ENCODE assay signal across 27 mouse cellular contexts in the genomic region with DNA sequence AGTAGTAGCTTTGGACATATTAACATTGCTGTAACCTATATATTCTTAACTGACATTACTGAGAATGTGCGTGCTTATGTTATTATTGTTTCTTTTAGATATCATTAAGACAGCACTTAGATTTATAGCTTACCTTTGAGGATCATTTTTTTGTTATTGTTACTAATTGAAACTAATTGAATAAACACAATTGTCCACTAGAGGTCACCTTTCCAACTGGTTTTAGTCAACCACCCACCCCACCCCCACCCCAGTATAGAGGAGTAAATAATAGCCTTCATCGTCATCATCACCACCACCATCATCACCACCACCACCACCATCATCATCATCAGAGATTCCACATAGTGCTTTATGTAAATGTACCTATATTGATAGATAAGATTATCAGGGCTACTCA.
DNase-seq lines count a peak whose midpoint lies in the region; TF ChIP-seq lines count a peak whose summit lies in the region.
"Had no signal": no experiment of that assay in that cellular context is flagged by ENCODE, and none has a peak within 500 bp of the region (broad histone marks: within the 10 kb centered on the region; RNA-seq: fewer than 3 reads in every experiment).

No protein-coding gene starts in this region.

- 67% methylated on average over 2 of the region's 2 CpGs for WGBS in heart, adult 2 months

- H3K9ac ChIP-seq in heart, adult 2 months (ENCODE audit: low read depth, low read length), result no peak overlapping the region
- H3K9ac ChIP-seq in CH12.LX (ENCODE audit: insufficient read depth, low read depth), result no peak overlapping the region
- H3K9ac ChIP-seq: embryonic facial prominence, embryonic 13.5 days; forebrain, embryonic 13.5 days; hindbrain, embryonic 15.5 days; limb, embryonic 13.5 days; liver, embryonic 13.5 days; neural tube, embryonic 15.5 days; stomach, embryonic 15.5 days had no signal

- TF ChIP-seq CTCF in heart, adult 2 months (IDR thresholded peaks at IDR 0.05), result peak; percentile 59
- peak; percentile 64 for TF ChIP-seq CTCF in layer of hippocampus, adult 2 months (conservative IDR thresholded peaks at IDR 0.05)
- peak in 1 of 2 experiments; percentile 52; a peak in 2 of 4 replicates for TF ChIP-seq CTCF in CH12.LX (conservative IDR thresholded peaks at IDR 0.05 in 1 of 2, IDR thresholded peaks at IDR 0.05 in 1 of 2; ENCODE audit: low read depth in 2 of 2, low read length in 2 of 2)

- TF ChIP-seq RAD21 in CH12.LX (IDR thresholded peaks at IDR 0.05; ENCODE audit: low read depth, low read length), result peak; percentile 6

- no peaks in the 10 kb centered on the region for H3K27me3 ChIP-seq in heart, adult 2 months (ENCODE audit: control insufficient read depth, insufficient read depth, low read length)
- H3K27me3 ChIP-seq in CH12.LX (replicated peaks), result no peaks in the 10 kb centered on the region
- H3K27me3 ChIP-seq: embryonic facial prominence, embryonic 13.5 days; forebrain, embryonic 13.5 days; hindbrain, embryonic 15.5 days; limb, embryonic 13.5 days; liver, embryonic 13.5 days; neural tube, embryonic 15.5 days; stomach, embryonic 15.5 days had no signal

- H3K4me1 ChIP-seq in heart, adult 2 months (ENCODE audit: control insufficient read depth, insufficient read depth, low read length), result peaks cover 7% of the 10 kb centered on the region
- H3K4me1 ChIP-seq in CH12.LX (ENCODE audit: control insufficient read depth in 1 of 2, insufficient read depth in 2 of 2), result peaks cover 0 to 15% of the 10 kb centered on the region in 2 experiments; a peak in 2 of 4 replicates
- H3K4me1 ChIP-seq: embryonic facial prominence, embryonic 13.5 days; liver, embryonic 13.5 days had no signal

- no peak for TF ChIP-seq POLR2A in heart, adult 2 months (IDR thresholded peaks at IDR 0.05; ENCODE audit: insufficient read depth, low read depth, low read length)
- no peak for TF ChIP-seq POLR2A in CH12.LX (IDR thresholded peaks at IDR 0.05; ENCODE audit: low read depth, low read length)

- H3K27ac ChIP-seq in heart, adult 2 months, result no peak overlapping the region
- no peak overlapping the region for H3K27ac ChIP-seq in layer of hippocampus, adult 2 months
- H3K27ac ChIP-seq in CH12.LX (ENCODE audit: insufficient read depth, low read depth), result no peak overlapping the region
- H3K27ac ChIP-seq: embryonic facial prominence, embryonic 13.5 days; forebrain, embryonic 13.5 days; hindbrain, embryonic 15.5 days; limb, embryonic 13.5 days; liver, embryonic 13.5 days; midbrain, embryonic 10.5 days; neural tube, embryonic 15.5 days; stomach, embryonic 15.5 days had no signal

- H3K79me2 ChIP-seq in heart, adult 2 months (replicated peaks; ENCODE audit: control insufficient read depth, insufficient read depth, low read length), result no peaks in the 10 kb centered on the region
- H3K79me2 ChIP-seq in CH12.LX (replicated peaks; ENCODE audit: control insufficient read depth, extremely low read depth, insufficient read depth, poor library complexity, severe bottlenecking), result no peaks in the 10 kb centered on the region

- H3K4me3 ChIP-seq in heart, adult 2 months, result no peak overlapping the region
- no peak overlapping the region for H3K4me3 ChIP-seq in layer of hippocampus, adult 2 months
- H3K4me3 ChIP-seq in CH12.LX (replicated peaks in 1 of 3; ENCODE audit: low read depth in 2 of 3, low read length in 2 of 3, poor library complexity in 1 of 3), result no peak overlapping the region
- H3K4me3 ChIP-seq: embryonic facial prominence, embryonic 13.5 days; erythroblast, embryonic 14.5 days; forebrain, embryonic 13.5 days; hindbrain, embryonic 15.5 days; limb, embryonic 13.5 days; liver, embryonic 13.5 days; midbrain, embryonic 10.5 days; neural tube, embryonic 15.5 days; stomach, embryonic 15.5 days had no signal

- no peak for TF ChIP-seq EP300 in heart, adult 2 months (IDR thresholded peaks at IDR 0.05; ENCODE audit: insufficient read depth, low read depth, low read length)
- TF ChIP-seq EP300 in CH12.LX (IDR thresholded peaks at IDR 0.05; ENCODE audit: low read length), result no peak

- in situ Hi-C loops in CH12.LX (cut with MboI; ENCODE audit: low pct_ligation_motif_present, low pct_unique_long_range_greater_than_20kb, low sequenced_read_pairs), result no loop called here

- dilution Hi-C loops in CH12.LX (cut with MboI; ENCODE audit: extremely low pct_ligation_motif_present, extremely low pct_unique_long_range_greater_than_20kb, low sequenced_read_pairs), result no loop called here

- H3K4me2 ChIP-seq in CH12.LX (ENCODE audit: insufficient read depth, low read depth, poor library complexity, severe bottlenecking), result peak overlapping the region; percentile 46; the same call in 1 of the 2 replicates
- H3K4me2 ChIP-seq: embryonic facial prominence, embryonic 13.5 days; forebrain, embryonic 13.5 days; hindbrain, embryonic 15.5 days; limb, embryonic 13.5 days; liver, embryonic 13.5 days; neural tube, embryonic 15.5 days; stomach, embryonic 15.5 days had no signal

- no peak for DNase-seq in heart, adult 2 months
- no peak for DNase-seq in heart, adult 9 months (ENCODE audit: low spot score in 2 of 2)
- DNase-seq in layer of hippocampus, adult 2 months (ENCODE audit: low spot score in 2 of 2), result no peak
- DNase-seq in layer of hippocampus, postnatal 14 days (ENCODE audit: low spot score in 2 of 2), result no peak
- peak; percentile 25 for DNase-seq in 416B (ENCODE audit: low read depth)
- DNase-seq in CH12.LX (ENCODE audit: extremely low read depth), result peak; percentile 16
- no peak for DNase-seq in retina, embryonic 14.5 days (ENCODE audit: low spot score)
- DNase-seq: adrenal gland, postnatal 36 days; cerebellum, adult 11-12 months; cerebellum, postnatal 36 days; embryo, embryonic 11 days; gastrocnemius, postnatal 25 days; heart, postnatal 36 days; kidney, adult 11 months; kidney, postnatal 10 days; layer of hippocampus, postnatal 36 days; liver, embryonic 13.5 days; thymus, adult 18-20 months; thymus, postnatal 36 days had no signal

- H3K36me3 ChIP-seq in heart, adult 2 months (ENCODE audit: control insufficient read depth, insufficient read depth, low read length), result peaks cover 4% of the 10 kb centered on the region
- H3K36me3 ChIP-seq in CH12.LX (replicated peaks in 1 of 2; ENCODE audit: control insufficient read depth in 1 of 2, insufficient read depth in 1 of 2, low read length in 1 of 2), result no peaks in the 10 kb centered on the region
- H3K36me3 ChIP-seq: embryonic facial prominence, embryonic 13.5 days; hindbrain, embryonic 15.5 days; limb, embryonic 13.5 days; liver, embryonic 13.5 days; midbrain, embryonic 10.5 days; neural tube, embryonic 15.5 days; stomach, embryonic 15.5 days had no signal

- intact Hi-C loops in heart, adult 2 months (cut with DNase I), result loop anchor here (5.0 kb wide), 1 partner anchor 44 kb away; no protein-coding TSS in a partner anchor

- no peaks in the 10 kb centered on the region for H3K9me3 ChIP-seq in CH12.LX (replicated peaks; ENCODE audit: low read length)
- H3K9me3 ChIP-seq: embryonic facial prominence, embryonic 13.5 days; forebrain, embryonic 13.5 days; hindbrain, embryonic 15.5 days; limb, embryonic 13.5 days; liver, embryonic 13.5 days; midbrain, embryonic 10.5 days; neural tube, embryonic 15.5 days; stomach, embryonic 15.5 days had no signal

TF ChIP-seq in CH12.LX, 34 proteins besides CTCF, POLR2A, EP300 and RAD21:
- TF ChIP-seq CHD2 (IDR thresholded peaks at IDR 0.05; ENCODE audit: low read length) (peak; percentile 40; the same call in 1 of the 2 replicates), MYC (IDR thresholded peaks at IDR 0.05; ENCODE audit: low read depth, low read length) (no peak)

Comparison
In these comparisons a context has a peak if more than half of its experiments do, and no peak if none do; other contexts are left out.
1. DNase-seq: peak in 416B (single experiment) and CH12.LX (single experiment); none in heart, adult 2 months (0 of 2), heart, adult 9 months (0 of 2), layer of hippocampus, adult 2 months (0 of 2), layer of hippocampus, postnatal 14 days (0 of 2) and retina, embryonic 14.5 days (single experiment).